Mouse (Mus musculus) hindbrain, embryonic 14.5 days (tissue): Measurements from ENCODE around the gene Adap1. TPM values are rescaled to one million over a fixed set of nuclear protein-coding genes. Genes with fewer than 3 reads are reported as not detected.

Experiments used
- ATAC-seq: fragments of 200-750 bp; cut with Nextera tagmentation; 2 replicates; pipeline ENCODE4 v1.8.0; 2017; ENCODE audit warnings: moderate number of reproducible peaks, mild to moderate bottlenecking, moderate TSS enrichment, moderate library complexity; ENCODE audit not compliant: low FRiP score
- DNase-seq: peaks from one replicate; pipeline ENCODE4 v3.0.0-alpha.2; 2015; ENCODE audit warnings: low spot score
- H3K27ac ChIP-seq: fragments of 300-500 bp; sonication (generic); 2 replicates; pipeline ENCODE4 v1.5.1; 2014; ENCODE audit warnings: mild to moderate bottlenecking, moderate library complexity
- H3K27me3 ChIP-seq: fragments of 300-500 bp; sonication (generic); 2 replicates; pipeline ENCODE4 v1.6.1; 2014; ENCODE audit warnings: mild to moderate bottlenecking, low read length, mixed read lengths; ENCODE audit not compliant: control insufficient read depth, insufficient read depth
- H3K36me3 ChIP-seq: fragments of 300-500 bp; sonication (generic); replicated peaks from 2 replicates; pipeline ENCODE4 v1.6.1; 2014; ENCODE audit not compliant: control insufficient read depth, insufficient read depth
- H3K4me1 ChIP-seq: fragments of 300-500 bp; sonication (generic); replicated peaks from 2 replicates; pipeline ENCODE4 v1.6.1; 2014; ENCODE audit warnings: antibody characterized with exemption, low read length, mixed read lengths; ENCODE audit not compliant: control insufficient read depth, insufficient read depth
- H3K4me2 ChIP-seq: fragments of 300-500 bp; sonication (generic); replicated peaks from 2 replicates; pipeline ENCODE4 v1.6.1; 2014; ENCODE audit warnings: mild to moderate bottlenecking, moderate library complexity
- H3K4me3 ChIP-seq: fragments of 300-500 bp; sonication (generic); replicated peaks from 2 replicates; pipeline ENCODE4 v1.5.1; 2014; ENCODE audit warnings: mild to moderate bottlenecking, low read length
- H3K9ac ChIP-seq: fragments of 300-500 bp; sonication (generic); 2 replicates; pipeline ENCODE4 v1.6.1; 2014
- H3K9me3 ChIP-seq: fragments of 300-500 bp; sonication (generic); 2 replicates; pipeline ENCODE4 v1.6.1; 2016; ENCODE audit warnings: low read length; ENCODE audit not compliant: control insufficient read depth
- WGBS: fragments of 180-500 bp; shearing (Covaris S2); extraction: QIAGEN DNeasy Blood & Tissue Kit; methylation state at CpG from one replicate; pipeline ENCODE4 v1.1.7; 2014; 5-methylcytosine and 5-hydroxymethylcytosine counted together
- polyA plus RNA-seq: library from polyadenylated mRNA; unstranded; fragments of >200 nt; fragmentation: Nextera tagmentation; extraction: Ambion mirVana; gene quantifications from 2 replicates; pipeline ENCODE4 v1.2.1, GENCODE M21; 2014

The Adap1 gene
- polyA plus RNA-seq, 1 experiment from 2014 or later: 78.6 TPM

- H3K27ac ChIP-seq: peak overlapping the region; percentile 89
- WGBS: under 1% methylated on average over 7 of the region's 7 CpGs
- peak overlapping the region; percentile 84 for H3K9ac ChIP-seq
- H3K27me3 ChIP-seq: no peaks in the 10 kb centered on the region
- no peak for ATAC-seq
- DNase-seq: peak; percentile 24
- no peaks in the 10 kb centered on the region for H3K9me3 ChIP-seq
- H3K4me3 ChIP-seq: peak overlapping the region; percentile 65
- peak overlapping the region; percentile 92 for H3K4me2 ChIP-seq
- H3K4me1 ChIP-seq: peaks cover 23% of the 10 kb centered on the region
- peaks cover 27% of the 10 kb centered on the region for H3K36me3 ChIP-seq
These were observed 72.5 kb downstream of the Adap1 start for GRCm38 (mm10) chr5:139252910-139253245.

DNA sequence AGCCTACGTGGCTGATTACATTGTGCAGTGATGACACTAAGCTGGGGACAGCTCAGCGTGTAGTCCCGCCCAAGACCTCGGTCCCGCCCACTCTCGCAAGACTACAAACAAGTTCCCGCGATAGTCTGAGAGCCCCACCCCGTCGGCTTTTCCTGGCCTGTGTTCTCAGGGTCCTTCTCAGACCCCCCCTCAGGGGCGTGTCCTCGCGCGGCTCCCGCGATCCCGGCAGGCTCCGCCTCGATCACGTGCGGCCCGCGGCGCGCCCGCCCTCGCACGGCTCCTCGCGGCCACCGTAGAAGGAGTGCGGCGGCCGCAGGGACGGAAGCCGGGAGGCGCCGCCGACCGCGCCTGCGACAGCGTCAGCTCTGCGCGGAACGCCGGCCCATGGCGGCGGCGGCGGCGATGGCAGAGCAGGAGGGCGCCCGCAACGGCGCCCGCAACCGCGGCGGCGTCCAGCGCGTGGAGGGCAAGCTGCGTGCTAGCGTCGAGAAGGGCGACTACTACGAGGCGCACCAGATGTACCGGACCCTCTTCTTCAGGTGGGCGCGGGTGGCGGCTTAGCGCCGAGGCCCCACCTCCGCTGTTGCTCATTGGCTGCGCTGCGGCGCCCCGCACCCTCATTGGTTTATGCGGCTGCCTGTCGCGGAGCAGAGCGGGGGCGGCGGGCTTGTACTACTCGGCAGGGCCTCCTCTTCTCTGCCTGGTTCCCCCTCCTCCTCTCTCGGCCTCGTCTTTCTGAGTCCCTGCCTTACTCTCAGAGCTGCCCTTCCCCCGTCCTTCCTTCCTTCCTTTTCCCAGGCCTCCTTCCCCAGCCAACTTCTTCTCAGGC lies 73.1 kb downstream of the Adap1 start, which contains the start of gene Get4:
Gene Get4, plus strand, starts transcription at position 244 of the 829 bp plus-strand sequence.
- DNase-seq (peak; percentile 99), ATAC-seq (peak; percentile 94)
- Histone ChIP-seq H3K36me3 (peaks cover 33% of the 10 kb centered on the region), H3K9me3 (no peaks in the 10 kb centered on the region), H3K27ac (peak within 1 kb of the TSS; percentile 89), H3K9ac (peak within 1 kb of the TSS; percentile 84), H3K27me3 (no peaks in the 10 kb centered on the region), H3K4me3 (peak within 1 kb of the TSS; percentile 65), H3K4me1 (peaks cover 23% of the 10 kb centered on the region), H3K4me2 (peak within 1 kb of the TSS; percentile 92)
- WGBS: under 1% methylated on average over 81 of the region's 90 CpGs

- Histone ChIP-seq H3K4me3 (peak overlapping the region; percentile 65), H3K9me3 (no peaks in the 10 kb centered on the region), H3K9ac (peak overlapping the region; percentile 76), H3K4me2 (peak overlapping the region; percentile 92), H3K27ac (peak overlapping the region; percentile 89), H3K4me1 (peaks cover 23% of the 10 kb centered on the region), H3K36me3 (peaks cover 39% of the 10 kb centered on the region), H3K27me3 (no peaks in the 10 kb centered on the region)
- WGBS: 0% methylated on average over 8 of the region's 8 CpGs
- ATAC-seq (peak; percentile 49), DNase-seq (no peak)
These were observed 73.7 kb downstream of the Adap1 start for GRCm38 (mm10) chr5:139251736-139252080.

GRCm38 (mm10) chr5:139251279-139251678 lies 74.1 kb downstream of the Adap1 start:
- no peak for ATAC-seq
- Histone ChIP-seq H3K27me3 (no peaks in the 10 kb centered on the region), H3K9ac (peak overlapping the region; percentile 76; the same call in 1 of the 2 replicates), H3K4me1 (peaks cover 23% of the 10 kb centered on the region), H3K4me3 (peak overlapping the region; percentile 65; the same call in 1 of the 2 replicates), H3K27ac (peak overlapping the region; percentile 89; the same call in 1 of the 2 replicates), H3K36me3 (peaks cover 43% of the 10 kb centered on the region), H3K4me2 (peak overlapping the region; percentile 92), H3K9me3 (no peaks in the 10 kb centered on the region)
- WGBS: 87% methylated on average over 7 of the region's 7 CpGs
- DNase-seq: no peak

GRCm38 (mm10) chr5:139248846-139249245 lies 76.6 kb downstream of the Adap1 start:
- ATAC-seq (no peak), DNase-seq (no peak)
- Histone ChIP-seq H3K4me2 (no peak overlapping the region), H3K9me3 (no peaks in the 10 kb centered on the region), H3K36me3 (peaks cover 67% of the 10 kb centered on the region), H3K4me1 (peaks cover 14% of the 10 kb centered on the region), H3K9ac (no peak overlapping the region), H3K27ac (no peak overlapping the region), H3K4me3 (no peak overlapping the region), H3K27me3 (no peaks in the 10 kb centered on the region)
- WGBS: 79% methylated on average over 3 of the region's 3 CpGs

DNA sequence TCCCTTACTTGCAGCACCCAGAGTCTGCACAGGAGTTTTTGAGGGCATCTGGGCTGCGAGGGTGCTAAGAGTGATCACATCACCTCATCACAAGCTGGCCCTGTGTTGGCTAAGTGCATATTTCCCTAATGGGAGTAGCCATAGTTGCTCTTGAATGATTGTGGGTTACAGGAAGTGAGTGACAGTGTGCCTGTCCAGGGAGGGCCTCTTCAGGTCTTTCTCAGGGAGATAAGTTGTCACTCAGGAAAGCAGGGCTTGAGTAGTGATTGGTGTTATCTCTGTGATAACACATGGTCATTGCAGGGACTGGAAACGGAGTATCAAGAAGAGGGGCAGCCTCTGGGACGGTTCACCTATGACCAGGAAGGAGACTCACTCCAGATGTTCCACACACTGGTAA lies 77.7 kb downstream of the Adap1 start:
- H3K4me3 ChIP-seq: no peak overlapping the region
- H3K27me3 ChIP-seq: no peaks in the 10 kb centered on the region
- H3K9ac ChIP-seq: no peak overlapping the region
- H3K9me3 ChIP-seq: no peaks in the 10 kb centered on the region
- WGBS: 94% methylated on average over 3 of the region's 3 CpGs
- no peak overlapping the region for H3K27ac ChIP-seq
- H3K4me2 ChIP-seq: no peak overlapping the region
- H3K36me3 ChIP-seq: peaks cover 78% of the 10 kb centered on the region
- ATAC-seq: no peak
- peaks cover 5% of the 10 kb centered on the region; the same call in 1 of the 2 replicates for H3K4me1 ChIP-seq
- DNase-seq: no peak

DNA sequence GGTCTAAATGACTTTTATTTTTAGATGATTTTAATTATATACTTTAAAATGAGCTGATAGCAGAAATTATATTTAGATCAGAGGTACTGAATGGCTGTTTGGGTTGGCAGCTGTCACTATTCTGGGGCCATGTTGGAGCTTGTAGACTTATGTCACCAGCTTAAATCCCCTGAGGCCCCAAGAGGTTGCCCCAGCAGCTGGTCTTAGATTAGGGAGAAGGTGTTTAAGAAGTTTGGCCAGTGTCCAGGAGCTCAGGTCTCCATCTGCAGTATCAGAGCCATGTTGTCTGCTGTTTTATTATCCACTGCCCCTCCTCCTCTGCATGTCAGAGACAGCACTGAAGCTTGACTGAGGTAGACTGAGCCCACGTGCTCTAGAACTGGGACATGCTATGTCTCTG lies 82.0 kb downstream of the Adap1 start:
- no peaks in the 10 kb centered on the region for H3K9me3 ChIP-seq
- 77% methylated on average over 1 of the region's 1 CpGs for WGBS
- no peak overlapping the region for H3K27ac ChIP-seq
- no peak overlapping the region for H3K9ac ChIP-seq
- H3K27me3 ChIP-seq: no peaks in the 10 kb centered on the region
- H3K36me3 ChIP-seq: peaks cover 100% of the 10 kb centered on the region
- ATAC-seq (no peak), DNase-seq (no peak)
- H3K4me3 ChIP-seq: no peak overlapping the region
- H3K4me1 ChIP-seq: no peaks in the 10 kb centered on the region
- no peak overlapping the region for H3K4me2 ChIP-seq

GRCm38 (mm10) chr5:139241022-139241761 lies 84.2 kb downstream of the Adap1 start:
- 93% methylated on average over 15 of the region's 15 CpGs for WGBS
- DNase-seq (no peak), ATAC-seq (no peak)
- Histone ChIP-seq H3K4me3 (no peak overlapping the region), H3K4me2 (no peak overlapping the region), H3K27me3 (no peaks in the 10 kb centered on the region), H3K4me1 (no peaks in the 10 kb centered on the region), H3K9me3 (no peaks in the 10 kb centered on the region), H3K9ac (no peak overlapping the region), H3K27ac (no peak overlapping the region), H3K36me3 (peaks cover 100% of the 10 kb centered on the region)

GRCm38 (mm10) chr5:139237436-139237835 lies 88.0 kb downstream of the Adap1 start:
- Histone ChIP-seq H3K27ac (no peak overlapping the region), H3K36me3 (peaks cover 99% of the 10 kb centered on the region), H3K9ac (no peak overlapping the region), H3K27me3 (no peaks in the 10 kb centered on the region), H3K4me3 (no peak overlapping the region), H3K9me3 (no peaks in the 10 kb centered on the region), H3K4me2 (no peak overlapping the region), H3K4me1 (no peaks in the 10 kb centered on the region)
- no peak for ATAC-seq
- DNase-seq: no peak
- 91% methylated on average over 4 of the region's 4 CpGs for WGBS
